Mouse (Mus musculus): ENCODE data around the gene Padi2.

- no peak for TF ChIP-seq CTCF (IDR thresholded peaks at IDR 0.05; ENCODE audit: borderline replicate concordance, extremely low read depth, insufficient read depth, insufficient read length)
- TF ChIP-seq POLR2A (IDR thresholded peaks at IDR 0.05; ENCODE audit: borderline replicate concordance, extremely low read depth, insufficient read depth, insufficient read length, poor library complexity, severe bottlenecking) = no peak
Measured at GRCm38 (mm10) chr4:140984544-140984943, 78.4 kb downstream of the Padi2 start.
